Mouse (Mus musculus) adrenal gland, adult 2 months (tissue): ENCODE results near the gene Tmem183a. TPM values are rescaled to one million over a fixed set of nuclear protein-coding genes. Genes with fewer than 3 reads are reported as not detected.

ENCODE experiments used
- DNase-seq: peaks from one replicate; pipeline ENCODE4 v3.0.0; 2021
- long read RNA-seq: library from polyadenylated mRNA; stranded (forward); transcript quantifications from one replicate; pipeline ENCODE4 v2.0.0, GENCODE M21; 2021
- polyA plus RNA-seq: library from polyadenylated mRNA; depleted of rRNA; stranded (reverse); fragments of >200 nt; gene quantifications from 2 replicates; pipeline ENCODE4 v1.2.3, GENCODE M21; 2012; rRNA removed
- total RNA-seq, 2 experiments: library from RNA; stranded (reverse); gene quantifications; 2 replicates each; pipeline ENCODE4 v1.2.3; 2021

Tmem183a gene
- total RNA-seq, result 10 to 100 TPM; 50.0 to 55.4 TPM
- 37.4 and 40.7 TPM in 2 replicates for polyA plus RNA-seq
- long read RNA-seq, transcript Tmem183a-201 (8 exons, 3,149 nt), result major isoform, 20 of 38 reads
- long read RNA-seq, partial matches to known transcripts, result 3 of 38 reads
- long read RNA-seq, other reads (novel, unspliced or antisense), result 11 of 38 reads

- peak; percentile 98 for DNase-seq
Observed at GRCm38 (mm10) chr1:134361857-134362212, at the start of gene Tmem183a. Gene Tmem183a (minus strand): TSS chr1:134361979.

DNA sequence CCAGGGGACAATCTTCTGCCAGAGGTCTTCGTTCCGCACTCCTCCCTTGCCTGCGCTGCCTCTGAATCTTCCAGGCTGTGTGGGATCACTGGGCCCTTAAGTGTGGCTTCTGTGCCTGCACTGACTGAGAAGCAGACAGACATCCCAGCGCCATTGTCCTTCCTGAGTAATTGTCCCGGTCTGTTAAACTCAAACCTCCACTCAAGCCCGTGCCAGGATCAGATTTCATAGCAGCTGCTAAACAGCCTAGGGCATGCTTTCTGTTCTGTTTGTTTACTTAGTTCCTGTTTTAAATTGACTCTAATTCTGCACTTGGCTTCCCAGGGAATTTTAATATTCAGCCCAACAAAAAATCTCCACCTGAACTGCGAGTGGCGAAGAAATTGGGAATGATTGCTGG lies 46.3 kb upstream of the Tmem183a start:
- no peak for DNase-seq

GRCm38 (mm10) chr1:134406414-134406771 lies 44.6 kb upstream of the Tmem183a start:
- no peak for DNase-seq

DNA sequence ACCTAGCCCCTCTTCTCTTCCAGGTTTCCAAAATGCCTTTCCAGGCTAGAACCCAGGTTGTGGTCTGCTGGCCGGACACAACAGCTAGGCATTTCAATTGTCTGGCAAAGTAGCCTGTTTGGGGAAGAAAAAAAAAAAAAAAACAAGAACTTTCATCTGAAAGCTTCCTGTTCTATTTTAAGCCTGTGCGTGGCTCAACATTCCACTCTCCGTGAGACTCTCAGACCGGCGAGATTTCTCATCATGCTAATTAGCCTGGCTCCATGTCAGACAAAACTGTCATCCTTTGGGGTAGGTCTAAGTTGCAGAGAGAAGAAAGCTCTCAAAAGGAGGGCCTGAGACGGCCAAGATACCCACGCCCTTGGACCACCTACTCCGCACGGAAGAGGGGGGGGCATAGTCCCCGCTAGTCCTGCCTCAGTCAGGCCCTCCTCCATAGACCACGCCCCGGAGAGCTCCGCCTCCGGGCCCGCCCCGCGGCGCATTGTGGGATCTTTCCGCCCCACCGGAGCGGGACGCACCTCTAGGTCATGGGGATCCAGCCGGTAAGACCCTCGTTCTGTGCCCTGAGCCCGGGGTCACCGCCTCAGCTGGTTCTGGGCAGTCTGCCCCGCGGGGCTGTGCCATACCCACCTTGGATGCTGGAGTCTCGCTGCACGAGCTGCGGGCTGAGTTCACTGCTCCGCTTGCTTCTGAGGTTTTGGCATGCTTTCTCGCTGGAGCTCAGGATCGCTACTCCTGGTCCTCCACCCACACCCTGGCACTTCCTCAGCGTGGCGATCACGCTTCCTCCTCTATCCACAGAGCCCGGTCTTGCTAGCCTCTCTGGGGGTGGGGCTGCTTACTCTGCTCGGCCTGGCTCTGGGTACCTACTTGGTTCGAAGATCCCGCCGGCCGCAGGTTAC lies 44.0 kb upstream of the Tmem183a start, which contains the start of gene Cyb5r1:
Cyb5r1 (plus strand) TSS at position 51 of the 905 bp plus-strand sequence.
- DNase-seq, result peak; percentile 92

GRCm38 (mm10) chr1:134399735-134400134 lies 38.0 kb upstream of the Tmem183a start:
- DNase-seq, result no peak

- DNase-seq, result no peak
Observed at GRCm38 (mm10) chr1:134398210-134398609, 36.4 kb upstream of the Tmem183a start.

DNA sequence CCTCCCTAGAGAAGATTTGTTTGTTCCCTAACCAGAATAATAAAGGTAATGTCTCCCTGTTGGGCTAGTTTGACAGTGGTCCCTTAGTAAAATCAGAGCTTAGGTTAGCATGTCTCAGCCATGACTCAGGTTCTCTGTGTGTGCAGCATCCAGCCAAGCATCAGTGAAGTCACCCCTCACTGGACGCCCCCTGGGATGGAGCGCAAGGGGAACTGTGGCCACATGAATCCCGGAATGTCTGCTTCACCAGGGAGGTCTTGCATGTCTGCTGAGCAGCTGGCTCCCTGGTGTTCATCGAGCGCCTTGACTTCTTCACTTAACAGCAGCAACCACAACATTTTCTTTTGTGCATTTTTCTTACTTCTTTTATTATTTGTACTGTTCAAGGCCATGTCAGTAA lies 32.0 kb upstream of the Tmem183a start:
- no peak for DNase-seq

- no peak for DNase-seq
Observed at GRCm38 (mm10) chr1:134385666-134386065, 23.9 kb upstream of the Tmem183a start, which contains the start of gene 4933406M09Rik. Gene 4933406M09Rik (plus strand): TSS chr1:134385940.

DNA sequence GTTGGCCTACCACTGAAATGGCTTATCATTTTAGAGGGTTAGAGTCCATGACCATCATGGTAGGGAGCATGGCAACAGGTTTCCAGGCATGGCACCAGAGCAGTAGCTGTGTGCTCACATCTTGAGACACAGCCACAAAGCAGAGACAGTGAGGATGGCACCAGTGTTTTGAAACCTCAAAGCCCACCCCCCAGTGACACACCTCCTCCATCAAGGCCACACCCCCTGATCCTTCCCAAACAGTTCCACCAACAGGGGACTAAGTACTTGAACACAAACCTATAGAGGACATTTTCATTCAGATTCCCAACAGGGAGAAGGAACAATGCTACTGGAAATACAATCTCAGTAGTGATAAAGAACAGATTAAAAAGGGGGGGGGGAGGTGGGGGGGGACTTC lies 23.4 kb upstream of the Tmem183a start:
- DNase-seq, result no peak

DNA sequence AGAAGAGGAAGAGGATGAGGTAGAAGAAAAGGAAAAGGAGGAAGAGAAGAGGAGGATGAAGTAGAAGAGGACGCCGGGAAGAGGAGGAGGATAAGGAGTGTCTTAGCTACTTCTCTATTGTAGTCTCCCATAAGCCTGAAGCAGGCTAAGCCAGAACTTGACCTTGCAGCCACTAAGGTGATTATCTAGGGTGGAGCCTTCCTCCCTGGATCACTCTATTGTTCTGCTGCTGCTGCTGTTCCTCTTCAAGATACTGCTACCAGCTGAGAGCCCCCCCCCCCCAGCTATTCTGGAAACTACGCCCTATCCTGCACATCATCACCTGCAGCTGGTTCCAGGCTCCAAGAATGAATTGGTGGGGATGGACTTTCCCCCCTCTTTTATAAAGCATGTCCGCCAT lies 22.8 kb upstream of the Tmem183a start:
- DNase-seq, result no peak

DNA sequence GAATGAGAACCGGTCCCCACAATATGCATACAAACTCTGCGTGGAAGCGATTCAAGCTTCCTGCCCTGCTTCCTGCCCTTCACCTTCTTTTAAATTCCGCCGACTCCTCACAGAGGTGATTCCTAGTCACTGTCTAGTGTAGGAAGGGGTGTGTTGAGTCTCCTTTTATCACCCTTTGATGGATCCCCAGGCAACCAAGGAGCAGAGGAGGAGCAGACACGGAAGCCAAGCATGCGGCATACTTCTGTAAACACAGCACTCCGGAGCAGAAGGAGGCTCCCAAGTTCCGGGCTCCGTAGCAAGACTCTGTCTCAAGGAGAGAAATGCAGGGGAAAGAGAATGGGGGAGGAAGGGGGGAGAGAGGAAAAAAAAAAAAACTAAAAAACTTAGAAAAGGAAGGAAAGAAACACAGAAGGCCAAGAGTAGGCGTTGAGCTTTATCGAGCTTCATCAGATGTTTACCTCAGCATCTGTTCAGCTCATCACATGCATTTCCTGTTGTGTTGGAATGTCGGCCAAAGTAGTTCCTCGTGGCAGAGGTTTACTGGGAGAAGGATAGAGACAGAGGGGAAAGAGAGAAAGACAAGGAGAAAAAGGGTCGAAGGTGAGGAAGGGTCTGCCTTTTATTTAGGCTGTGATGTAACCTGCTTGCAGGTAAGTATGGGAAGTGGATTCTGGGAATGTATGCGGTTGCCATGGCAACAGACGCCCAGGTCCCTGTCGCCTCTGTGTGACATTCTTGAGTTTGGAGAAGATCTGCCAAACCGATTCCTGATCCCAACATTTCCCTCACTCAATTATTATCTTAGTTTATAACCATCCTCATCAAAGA lies 20.2 kb upstream of the Tmem183a start:
- DNase-seq, result no peak

GRCm38 (mm10) chr1:134381051-134381450 lies 19.3 kb upstream of the Tmem183a start:
- DNase-seq, result no peak

- no peak for DNase-seq
Observed at GRCm38 (mm10) chr1:134374124-134374523, 12.3 kb upstream of the Tmem183a start.

GRCm38 (mm10) chr1:134368777-134369337 lies 7.1 kb upstream of the Tmem183a start:
- DNase-seq, result peak; percentile 59

- no peak for DNase-seq
Observed at GRCm38 (mm10) chr1:134365491-134365890, 3.7 kb upstream of the Tmem183a start.

DNA sequence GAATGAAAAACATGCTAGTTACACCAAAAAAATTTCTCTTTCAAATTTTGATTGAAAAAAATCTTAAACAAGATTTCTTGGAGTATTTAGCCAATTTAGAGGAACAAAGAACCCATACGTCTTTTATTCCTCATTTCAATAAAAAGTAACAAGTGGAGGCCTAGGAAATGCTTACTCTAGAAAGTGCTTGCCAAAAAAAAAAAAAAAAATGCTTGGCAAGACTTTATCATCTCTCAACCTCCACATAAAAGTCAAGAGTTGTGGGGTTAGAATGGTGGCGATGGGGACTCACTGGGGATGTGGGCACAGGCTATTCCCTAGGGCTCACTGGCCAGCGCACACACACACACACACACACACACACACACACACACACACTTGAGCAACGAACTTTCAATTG lies 1.4 kb upstream of the Tmem183a start:
- no peak for DNase-seq

GRCm38 (mm10) chr1:134361195-134361856 lies 453 bp downstream of the Tmem183a start:
- DNase-seq, result no peak

- no peak for DNase-seq
Observed at GRCm38 (mm10) chr1:134360656-134361055, 1.1 kb downstream of the Tmem183a start.

DNA sequence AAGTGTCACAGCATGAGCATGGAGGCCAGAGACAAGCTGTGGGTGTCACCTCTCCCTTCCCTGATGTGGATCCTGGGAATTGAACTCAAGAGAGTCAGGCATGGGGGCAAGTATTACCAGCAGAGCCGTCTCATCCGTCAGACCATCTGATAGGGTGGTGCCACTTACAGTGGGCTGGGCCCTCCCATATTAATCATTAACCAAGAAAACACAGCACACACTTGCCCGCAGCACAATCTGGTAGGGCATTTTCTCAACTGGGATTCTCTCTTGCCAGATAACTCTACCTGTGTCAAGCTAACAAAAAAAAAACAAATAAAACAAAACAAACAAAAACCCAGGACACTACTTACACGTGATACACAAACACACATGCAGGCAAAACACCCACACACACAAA lies 4.3 kb downstream of the Tmem183a start:
- DNase-seq, result no peak

DNA sequence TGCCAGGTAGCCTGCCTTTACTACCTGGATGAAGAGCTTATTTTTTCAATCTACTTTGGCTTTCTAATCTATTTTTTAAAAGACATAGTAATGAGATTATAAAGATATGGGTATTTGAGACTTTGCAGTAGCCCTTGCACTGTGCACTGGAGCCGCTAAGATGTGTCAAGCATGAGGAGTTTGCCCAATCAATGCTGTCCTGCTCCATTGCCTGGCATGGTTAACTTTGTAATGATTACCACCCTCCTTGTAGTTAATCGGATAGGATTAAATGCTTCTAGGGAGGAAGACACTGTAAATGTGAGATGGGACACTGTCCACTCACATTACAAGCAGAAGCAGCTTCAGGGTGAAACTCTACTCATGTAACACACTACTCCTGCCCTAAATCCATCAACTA lies 8.5 kb downstream of the Tmem183a start:
- DNase-seq, result no peak

DNA sequence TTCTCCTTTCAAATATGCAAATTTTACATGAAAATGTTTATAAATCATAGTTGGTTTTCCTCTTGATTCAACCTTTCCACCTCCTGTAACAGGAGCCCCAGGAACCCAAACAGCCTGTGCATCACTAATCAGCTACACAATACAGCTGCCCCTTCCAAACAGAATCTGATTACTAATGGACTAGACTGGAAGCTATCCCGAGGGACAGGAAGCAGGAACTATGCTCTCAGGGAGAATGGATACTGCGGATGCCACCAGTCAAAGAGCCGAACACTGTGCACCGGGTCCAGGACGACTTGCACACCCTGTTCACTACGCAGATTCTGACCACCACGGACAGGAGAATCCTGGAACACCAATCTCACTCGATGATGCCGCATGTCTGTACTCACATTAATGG lies 14.0 kb downstream of the Tmem183a start:
- DNase-seq, result no peak

GRCm38 (mm10) chr1:134345075-134345474 lies 16.7 kb downstream of the Tmem183a start:
- DNase-seq, result no peak
